Mouse (Mus musculus) lung, postnatal 0 days (tissue): ENCODE data around the gene Ampd3. TPM values are rescaled to one million over a fixed set of nuclear protein-coding genes. Genes with fewer than 3 reads are reported as not detected.
A peak's percentile ranks its signal among the peaks of the same experiment; 100 is the strongest.

ENCODE experiments used
- ATAC-seq: fragments of 200-750 bp; cut with Nextera tagmentation; 2 replicates; pipeline ENCODE4 v1.8.0; 2017; ENCODE audit warnings: moderate library complexity
- DNase-seq: peaks from one replicate; pipeline ENCODE4 v3.0.0-alpha.2; 2016; ENCODE audit warnings: low spot score
- H3K27ac ChIP-seq: fragments of 300-500 bp; sonication (generic); 2 replicates; pipeline ENCODE4 v1.5.1; 2014; ENCODE audit warnings: antibody characterized with exemption, mild to moderate bottlenecking, low read length, mixed read lengths
- H3K27me3 ChIP-seq: fragments of 300-500 bp; sonication (generic); replicated peaks from 2 replicates; pipeline ENCODE4 v1.6.1; 2014; ENCODE audit warnings: low read length, mixed read lengths; ENCODE audit not compliant: insufficient read depth
- H3K36me3 ChIP-seq: fragments of 300-500 bp; sonication (generic); 2 replicates; pipeline ENCODE4 v1.6.1; 2014; ENCODE audit warnings: low read length, mixed read lengths; ENCODE audit not compliant: insufficient read depth
- H3K4me1 ChIP-seq: fragments of 300-500 bp; sonication (generic); 2 replicates; pipeline ENCODE4 v1.6.1; 2014; ENCODE audit warnings: antibody characterized with exemption, low read depth, low read length, mixed read lengths; ENCODE audit not compliant: insufficient read depth
- H3K4me2 ChIP-seq: fragments of 300-500 bp; sonication (generic); replicated peaks from 2 replicates; pipeline ENCODE4 v1.6.1; 2014; ENCODE audit warnings: low read depth, mild to moderate bottlenecking, low read length, moderate library complexity, mixed read lengths
- H3K4me3 ChIP-seq: fragments of 300-500 bp; sonication (generic); 2 replicates; pipeline ENCODE4 v1.5.1; 2014; ENCODE audit warnings: low read depth, low read length
- H3K9ac ChIP-seq: fragments of 300-500 bp; sonication (generic); replicated peaks from 2 replicates; pipeline ENCODE4 v1.6.1; 2014; ENCODE audit warnings: low read depth, mild to moderate bottlenecking
- H3K9me3 ChIP-seq: fragments of 300-500 bp; sonication (generic); 2 replicates; pipeline ENCODE4 v1.6.1; 2016; ENCODE audit warnings: low read length, mixed read lengths
- CTCF ChIP-seq: IDR thresholded peaks from 2 replicates; pipeline ENCODE4 v1.5.1; 2016; ENCODE audit warnings: antibody characterized with exemption, mild to moderate bottlenecking
- EP300 ChIP-seq: IDR thresholded peaks from 2 replicates; pipeline ENCODE4 v1.6.1; 2016; ENCODE audit warnings: antibody characterized with exemption, mild to moderate bottlenecking, control low read depth
- WGBS: fragments of 180-500 bp; shearing (Covaris S2); extraction: QIAGEN DNeasy Blood & Tissue Kit; methylation state at CpG from one replicate; pipeline ENCODE4 v1.1.7; 2014; 5-methylcytosine and 5-hydroxymethylcytosine counted together
- polyA plus RNA-seq: library from polyadenylated mRNA; unstranded; fragments of >200 nt; fragmentation: Nextera tagmentation; extraction: Ambion mirVana; gene quantifications from 2 replicates; pipeline ENCODE4 v1.2.1, GENCODE M21; 2015

The Ampd3 gene
- polyA plus RNA-seq, 1 experiment from 2014 or later, result 5.0 TPM

- H3K9ac ChIP-seq, result no peak overlapping the region
- DNase-seq (no peak), ATAC-seq (no peak)
- H3K27ac ChIP-seq, result no peak overlapping the region
- 0 out of 2 replicates have a peak, but pooled peaks cover 5% of the 10 kb centered on the region for H3K36me3 ChIP-seq
- no peak overlapping the region for H3K4me3 ChIP-seq
- no peaks in the 10 kb centered on the region for H3K9me3 ChIP-seq
- no peaks in the 10 kb centered on the region for H3K4me1 ChIP-seq
- WGBS, result 85% methylated on average over 8 of the region's 8 CpGs
- H3K27me3 ChIP-seq, result no peaks in the 10 kb centered on the region
- no peak overlapping the region for H3K4me2 ChIP-seq
- TF ChIP-seq CTCF (no peak), EP300 (no peak)
These were observed 43.0 kb downstream of the Ampd3 start for GRCm38 (mm10) chr7:110810995-110811394.

DNA sequence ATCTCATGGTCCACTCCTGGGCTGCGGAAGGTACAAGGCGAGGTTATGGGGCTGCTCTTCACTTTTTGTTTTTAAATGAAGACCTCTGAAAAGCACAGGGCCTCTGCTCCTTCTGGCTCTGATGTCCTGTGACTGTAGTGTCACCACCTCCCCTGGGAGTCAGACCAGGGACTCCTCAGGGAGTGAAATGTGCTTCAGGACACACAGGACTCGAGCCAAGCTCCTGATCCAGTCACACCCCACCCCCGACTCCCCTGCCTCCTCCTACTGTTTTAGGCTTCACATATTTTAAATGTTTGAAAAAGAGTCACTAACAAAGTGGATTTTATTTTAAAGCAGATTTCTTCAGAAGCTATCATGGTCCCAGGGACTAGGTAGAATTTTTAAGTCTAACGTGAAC lies 43.5 kb downstream of the Ampd3 start:
- no peaks in the 10 kb centered on the region for H3K4me1 ChIP-seq
- DNase-seq (no peak), ATAC-seq (no peak)
- 0 out of 2 replicates have a peak, but pooled peaks cover 5% of the 10 kb centered on the region for H3K36me3 ChIP-seq
- no peak overlapping the region for H3K4me3 ChIP-seq
- no peak overlapping the region for H3K4me2 ChIP-seq
- TF ChIP-seq CTCF (no peak), EP300 (no peak)
- no peak overlapping the region for H3K27ac ChIP-seq
- no peaks in the 10 kb centered on the region for H3K9me3 ChIP-seq
- 73% methylated on average over 5 of the region's 5 CpGs for WGBS
- no peaks in the 10 kb centered on the region for H3K27me3 ChIP-seq
- H3K9ac ChIP-seq, result no peak overlapping the region

- no peaks in the 10 kb centered on the region for H3K9me3 ChIP-seq
- H3K4me3 ChIP-seq, result no peak overlapping the region
- 89% methylated on average over 1 of the region's 1 CpGs for WGBS
- H3K27me3 ChIP-seq, result no peaks in the 10 kb centered on the region
- TF ChIP-seq CTCF (no peak), EP300 (no peak)
- no peaks in the 10 kb centered on the region for H3K4me1 ChIP-seq
- no peak overlapping the region for H3K9ac ChIP-seq
- DNase-seq (no peak), ATAC-seq (no peak)
- H3K4me2 ChIP-seq, result no peak overlapping the region
- H3K36me3 ChIP-seq, result 0 out of 2 replicates have a peak, but pooled peaks cover 5% of the 10 kb centered on the region
- no peak overlapping the region for H3K27ac ChIP-seq
These were observed 46.0 kb downstream of the Ampd3 start for GRCm38 (mm10) chr7:110813983-110814382.

DNA sequence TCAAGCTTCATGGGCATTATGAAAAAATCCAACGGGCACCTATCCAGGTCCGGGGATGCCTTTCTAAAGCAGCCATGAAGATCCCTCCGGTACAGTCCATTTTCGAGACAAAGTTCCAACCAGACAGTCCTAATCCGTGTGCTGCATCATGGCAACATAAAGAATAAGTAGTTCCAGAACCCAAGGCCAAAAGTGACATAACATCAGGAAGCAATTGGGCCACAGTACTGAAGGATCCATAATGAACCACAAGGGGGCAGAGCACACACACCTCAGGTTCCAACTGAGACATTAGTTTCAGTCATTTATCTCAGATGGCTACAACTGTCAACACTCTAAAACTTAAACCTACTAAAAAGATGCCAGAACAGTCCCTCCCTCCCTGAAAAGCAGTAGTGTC lies 48.0 kb downstream of the Ampd3 start:
- H3K27ac ChIP-seq, result no peak overlapping the region
- 0 out of 2 replicates have a peak, but pooled peaks cover 5% of the 10 kb centered on the region for H3K36me3 ChIP-seq
- TF ChIP-seq CTCF (peak; percentile 96), EP300 (no peak)
- ATAC-seq (peak; percentile 67), DNase-seq (peak; percentile 86)
- H3K9ac ChIP-seq, result no peak overlapping the region
- no peak overlapping the region for H3K4me2 ChIP-seq
- no peak overlapping the region for H3K4me3 ChIP-seq
- no peaks in the 10 kb centered on the region for H3K9me3 ChIP-seq
- WGBS, result 65% methylated on average over 5 of the region's 5 CpGs
- H3K4me1 ChIP-seq, result peaks cover 2% of the 10 kb centered on the region; the same call in 1 of the 2 replicates
- no peaks in the 10 kb centered on the region for H3K27me3 ChIP-seq

DNA sequence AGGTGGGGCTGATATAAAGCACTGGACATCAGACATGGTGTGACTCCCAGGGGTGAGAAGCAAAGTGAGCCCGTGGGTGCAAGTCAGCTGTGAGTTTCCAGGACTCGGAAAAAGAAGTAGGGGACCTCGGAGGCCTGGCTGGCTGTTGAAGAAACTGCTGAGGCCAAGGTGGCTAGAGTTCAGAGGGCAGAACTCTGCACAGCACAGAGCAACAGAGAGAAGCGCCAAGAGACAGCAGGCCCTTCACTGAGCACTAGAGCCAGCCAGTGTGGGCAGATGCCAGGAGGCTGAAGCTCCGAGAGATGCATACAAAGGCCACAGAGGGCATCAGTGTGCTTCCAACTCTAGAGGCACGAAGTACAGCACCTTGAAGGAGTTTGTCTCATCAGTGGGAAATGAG lies 50.2 kb downstream of the Ampd3 start:
- no peak overlapping the region for H3K27ac ChIP-seq

GRCm38 (mm10) chr7:110818787-110819350 lies 50.9 kb downstream of the Ampd3 start:
- peak; percentile 19 for ATAC-seq
- H3K9ac ChIP-seq, result no peak overlapping the region
- H3K27ac ChIP-seq, result peak overlapping the region; percentile 4; the same call in 1 of the 2 replicates
- WGBS, result 60% methylated on average over 11 of the region's 11 CpGs
- H3K9me3 ChIP-seq, result no peaks in the 10 kb centered on the region
- H3K4me3 ChIP-seq, result no peak overlapping the region
- H3K36me3 ChIP-seq, result no peaks in the 10 kb centered on the region
- 0 out of 2 replicates have a peak, but pooled peaks have one; percentile 23 for TF ChIP-seq EP300
- no peak for TF ChIP-seq CTCF
- no peak overlapping the region for H3K4me2 ChIP-seq
- H3K27me3 ChIP-seq, result no peaks in the 10 kb centered on the region
- peaks cover 7% of the 10 kb centered on the region; the same call in 1 of the 2 replicates for H3K4me1 ChIP-seq
- peak; percentile 25 for DNase-seq

More for the DNA sequence above, 50.2 kb downstream of the Ampd3 start:
- no peaks in the 10 kb centered on the region for H3K27me3 ChIP-seq
- H3K9me3 ChIP-seq, result no peaks in the 10 kb centered on the region
- no peaks in the 10 kb centered on the region for H3K36me3 ChIP-seq
- TF ChIP-seq EP300 (no peak), CTCF (no peak; the same call in 1 of the 2 replicates)
- peak; percentile 49 for DNase-seq
- no peak overlapping the region for H3K9ac ChIP-seq
- WGBS, result 51% methylated on average over 6 of the region's 6 CpGs
- ATAC-seq, result peak; percentile 32
- H3K4me3 ChIP-seq, result no peak overlapping the region
- no peak overlapping the region for H3K4me2 ChIP-seq
- H3K4me1 ChIP-seq, result peaks cover 7% of the 10 kb centered on the region; the same call in 1 of the 2 replicates
